Mouse (Mus musculus) E14TG2a.4 (cell line): Measurements from ENCODE around the gene Gm15155.

Experiments used
- CTCF ChIP-seq: conservative IDR thresholded peaks from 2 replicates; pipeline ENCODE4 v1.5.1; 2014; ENCODE audit warnings: low read length
- NANOG ChIP-seq: IDR thresholded peaks from 2 replicates; pipeline ENCODE4 v1.6.1; 2014; ENCODE audit warnings: borderline replicate concordance, low read length, mixed read lengths

GRCm38 (mm10) chrX:155900040-155900439, 275.5 kb downstream of the Gm15155 start:
- TF ChIP-seq CTCF = no peak
- TF ChIP-seq NANOG = no peak
